Mouse (Mus musculus): Measurements from ENCODE around the gene Usp48.

GRCm38 (mm10) chr4:137695900-137696299, 102.3 kb downstream of the Usp48 start:
- TF ChIP-seq POLR2A (IDR thresholded peaks at IDR 0.05; ENCODE audit: borderline replicate concordance, extremely low read depth, low read depth, low read length) (no peak), CTCF (IDR thresholded peaks at IDR 0.05; ENCODE audit: insufficient read depth, low read length) (no peak)

All from lung, adult 2 months (tissue).